Mouse (Mus musculus) stomach, postnatal 0 days (tissue): ENCODE measurements at regions not wholly inside any gene's neighbourhood (a gene's known extent, or its start where the extent isn't known, plus 50 kb on each side); places are given as distances from the start of the nearest gene placed in this dataset.

Source experiments
- ATAC-seq: fragments of 200-750 bp; cut with Nextera tagmentation; 2 replicates; pipeline ENCODE4 v1.8.0; 2017; ENCODE audit not compliant: low FRiP score, low TSS enrichment
- DNase-seq: peaks from one replicate; pipeline ENCODE4 v3.0.0-alpha.2; 2016; ENCODE audit warnings: low spot score
- H3K27ac ChIP-seq: fragments of 300-500 bp; sonication (generic); replicated peaks from 2 replicates; pipeline ENCODE4 v1.5.1; 2014; ENCODE audit warnings: mild to moderate bottlenecking, control low read depth
- H3K27me3 ChIP-seq: fragments of 300-500 bp; sonication (generic); 2 replicates; pipeline ENCODE4 v1.6.1; 2014; ENCODE audit warnings: low read length; ENCODE audit not compliant: control insufficient read depth, insufficient read depth
- H3K36me3 ChIP-seq: fragments of 300-500 bp; sonication (generic); 2 replicates; pipeline ENCODE4 v1.6.1; 2014; ENCODE audit warnings: low read length, mixed read lengths; ENCODE audit not compliant: control insufficient read depth, insufficient read depth
- H3K4me1 ChIP-seq: fragments of 300-500 bp; sonication (generic); replicated peaks from 2 replicates; pipeline ENCODE4 v1.6.1; 2014; ENCODE audit warnings: antibody characterized with exemption; ENCODE audit not compliant: control insufficient read depth, insufficient read depth
- H3K4me2 ChIP-seq: fragments of 300-500 bp; sonication (generic); replicated peaks from 2 replicates; pipeline ENCODE4 v1.6.1; 2014; ENCODE audit warnings: low read depth, mild to moderate bottlenecking, control low read depth, moderate library complexity
- H3K4me3 ChIP-seq: fragments of 300-500 bp; sonication (generic); 2 replicates; pipeline ENCODE4 v1.5.1; 2014; ENCODE audit warnings: low read depth, low read length, control low read depth
- H3K9ac ChIP-seq: fragments of 300-500 bp; sonication (generic); 2 replicates; pipeline ENCODE4 v1.6.1; 2014; ENCODE audit warnings: mild to moderate bottlenecking, low read length, control low read depth, mixed read lengths
- H3K9me3 ChIP-seq: fragments of 300-500 bp; sonication (generic); 2 replicates; pipeline ENCODE4 v1.6.1; 2016; ENCODE audit warnings: low read length; ENCODE audit not compliant: control insufficient read depth
- CTCF ChIP-seq: IDR thresholded peaks from 2 replicates; pipeline ENCODE4 v1.5.1; 2016; ENCODE audit warnings: antibody characterized with exemption, low read depth, mild to moderate bottlenecking, moderate library complexity
- EP300 ChIP-seq: optimal IDR thresholded peaks from 2 replicates; pipeline ENCODE3; 2016; ENCODE audit warnings: antibody characterized with exemption
- WGBS: fragments of 180-500 bp; shearing (Covaris S2); extraction: QIAGEN DNeasy Blood & Tissue Kit; methylation state at CpG from one replicate; pipeline ENCODE4 v1.1.7; 2014; 5-methylcytosine and 5-hydroxymethylcytosine counted together

- ATAC-seq (no peak), DNase-seq (no peak)
- H3K9ac ChIP-seq, result no peak overlapping the region
- no peaks in the 10 kb centered on the region for H3K9me3 ChIP-seq
- H3K4me2 ChIP-seq, result no peak overlapping the region
- TF ChIP-seq CTCF, result no peak
- no peak for TF ChIP-seq EP300
- no peak overlapping the region for H3K27ac ChIP-seq
- H3K4me3 ChIP-seq, result no peak overlapping the region
- H3K4me1 ChIP-seq, result no peaks in the 10 kb centered on the region
- H3K27me3 ChIP-seq, result no peaks in the 10 kb centered on the region
- H3K36me3 ChIP-seq, result no peaks in the 10 kb centered on the region
- WGBS, result 65% methylated on average over 2 of the region's 2 CpGs
These were observed 294.1 kb upstream of the Dpp10 start for GRCm38 (mm10) chr1:124339444-124339843.

GRCm38 (mm10) chr1:124338648-124339047 is 293.3 kb upstream of the Dpp10 start:
- no peaks in the 10 kb centered on the region for H3K27me3 ChIP-seq
- TF ChIP-seq CTCF (no peak), EP300 (no peak)
- no peak overlapping the region for H3K27ac ChIP-seq
- H3K9ac ChIP-seq, result no peak overlapping the region
- no peak for ATAC-seq
- no peak overlapping the region for H3K4me2 ChIP-seq
- H3K36me3 ChIP-seq, result no peaks in the 10 kb centered on the region
- H3K4me3 ChIP-seq, result no peak overlapping the region
- DNase-seq, result no peak
- H3K4me1 ChIP-seq, result no peaks in the 10 kb centered on the region
- no peaks in the 10 kb centered on the region for H3K9me3 ChIP-seq

GRCm38 (mm10) chr1:124332294-124332693 is 286.9 kb upstream of the Dpp10 start:
- H3K4me2 ChIP-seq, result no peak overlapping the region
- H3K4me1 ChIP-seq, result no peaks in the 10 kb centered on the region
- no peak overlapping the region for H3K27ac ChIP-seq
- TF ChIP-seq CTCF, result no peak
- no peak for TF ChIP-seq EP300
- DNase-seq (no peak), ATAC-seq (no peak)
- 77% methylated on average over 3 of the region's 3 CpGs for WGBS
- no peak overlapping the region for H3K4me3 ChIP-seq
- no peaks in the 10 kb centered on the region for H3K36me3 ChIP-seq
- H3K9ac ChIP-seq, result no peak overlapping the region
- H3K9me3 ChIP-seq, result no peaks in the 10 kb centered on the region
- H3K27me3 ChIP-seq, result no peaks in the 10 kb centered on the region
